Mouse (Mus musculus): ENCODE data around the gene Intu.

GRCm38 (mm10) chr3:40546621-40547020, 15.5 kb downstream of the Intu start:
- TF ChIP-seq POLR2A (IDR thresholded peaks at IDR 0.05; ENCODE audit: borderline replicate concordance, insufficient read depth, low read length) (no peak), CTCF (IDR thresholded peaks at IDR 0.05; ENCODE audit: borderline replicate concordance, insufficient read depth, low read depth, low read length) (no peak)
